Mouse (Mus musculus) MEL (cell line): ENCODE results near the gene Mael. TPM values are rescaled to one million over a fixed set of nuclear protein-coding genes. Genes with fewer than 3 reads are reported as not detected.

Experiments
- DNase-seq: peaks from one replicate; pipeline ENCODE4 v3.0.0; 2011; ENCODE audit warnings: low read depth, low spot score
- H3K27ac ChIP-seq: 2 replicates; pipeline ENCODE4 v1.5.1; 2012; ENCODE audit warnings: low read depth, mild to moderate bottlenecking, control low read depth, low read length, moderate library complexity; ENCODE audit not compliant: control insufficient read depth
- H3K27me3 ChIP-seq, 2 experiments: fragments of 150-350 bp in 1 of 2; sonication (generic) in 1 of 2; 2 replicates each; pipeline ENCODE4 v1.6.1; 2012; ENCODE audit warnings: low read length in 2 of 2, mild to moderate bottlenecking in 2 of 2, improper control_type of control experiment in 1 of 2, moderate library complexity in 1 of 2; ENCODE audit not compliant: insufficient read depth in 2 of 2, control insufficient read depth in 1 of 2
- H3K36me3 ChIP-seq, 2 experiments: 2 replicates each; pipeline ENCODE4 v1.6.1; 2012 to 2014; ENCODE audit warnings: low read length in 2 of 2, improper control_type of control experiment in 1 of 2, inconsistent platforms in 1 of 2, mild to moderate bottlenecking in 1 of 2; ENCODE audit not compliant: insufficient read depth in 2 of 2, control insufficient read depth in 1 of 2
- H3K4me1 ChIP-seq, 2 experiments: fragments of 150-350 bp in 1 of 2; sonication (generic) in 1 of 2; 2 replicates each; pipeline ENCODE4 v1.6.1; 2012; ENCODE audit warnings: low read length in 2 of 2, improper control_type of control experiment in 1 of 2, mild to moderate bottlenecking in 1 of 2; ENCODE audit not compliant: insufficient read depth in 2 of 2, control insufficient read depth in 1 of 2
- H3K4me3 ChIP-seq, 2 experiments: fragments of 150-350 bp in 1 of 2; sonication (generic) in 1 of 2; 2 replicates each; pipeline ENCODE4 v1.5.1; 2012; ENCODE audit warnings: low read depth in 2 of 2, low read length in 2 of 2, mild to moderate bottlenecking in 2 of 2, moderate library complexity in 2 of 2, control low read depth in 1 of 2, improper control_type of control experiment in 1 of 2; ENCODE audit not compliant: control insufficient read depth in 1 of 2, insufficient read depth in 1 of 2
- H3K79me2 ChIP-seq: 2 replicates; pipeline ENCODE4 v1.6.1; 2012; ENCODE audit warnings: mild to moderate bottlenecking, low read length, moderate library complexity; ENCODE audit not compliant: control insufficient read depth, poor library complexity, insufficient read depth
- H3K9ac ChIP-seq: 2 replicates; pipeline ENCODE4 v1.6.1; 2012; ENCODE audit warnings: low read depth, mild to moderate bottlenecking, control low read depth, low read length, moderate library complexity; ENCODE audit not compliant: control insufficient read depth, poor library complexity, severe bottlenecking
- H3K9me3 ChIP-seq: fragments of 150-350 bp; sonication (generic); replicated peaks from 2 replicates; pipeline ENCODE4 v1.6.1; 2012; ENCODE audit warnings: mild to moderate bottlenecking, low read length, improper control_type of control experiment, moderate library complexity; ENCODE audit not compliant: insufficient read depth
- BHLHE40 ChIP-seq: IDR thresholded peaks from 2 replicates; pipeline ENCODE4 v1.6.1; 2012; ENCODE audit warnings: low read depth, mild to moderate bottlenecking, inconsistent platforms, low read length, improper control_type of control experiment, borderline replicate concordance
- ELF1 ChIP-seq: IDR thresholded peaks from 2 replicates; pipeline ENCODE4 v1.6.1; 2014; ENCODE audit warnings: low read depth, mild to moderate bottlenecking, inconsistent platforms, low read length, improper control_type of control experiment, moderate library complexity
- EP300 ChIP-seq, 2 experiments: IDR thresholded peaks; 2 replicates each; pipeline ENCODE4 v1.6.1; 2011; ENCODE audit warnings: improper control_type of control experiment in 2 of 2, low read length in 2 of 2, low read depth in 1 of 2, mild to moderate bottlenecking in 1 of 2
- ETS1 ChIP-seq: IDR thresholded peaks from 2 replicates; pipeline ENCODE4 v1.6.1; 2012; ENCODE audit warnings: low read depth, mild to moderate bottlenecking, inconsistent platforms, low read length, improper control_type of control experiment, moderate library complexity
- GABPA ChIP-seq: IDR thresholded peaks from 2 replicates; pipeline ENCODE4 v1.6.1; 2012; ENCODE audit warnings: low read depth, mild to moderate bottlenecking, inconsistent platforms, low read length, improper control_type of control experiment, moderate library complexity
- GATA1 ChIP-seq: IDR thresholded peaks from 2 replicates; pipeline ENCODE4 v1.6.1; 2011; ENCODE audit warnings: low read depth, low read length, improper control_type of control experiment
- HCFC1 ChIP-seq: IDR thresholded peaks from 2 replicates; pipeline ENCODE4 v1.6.1; 2012; ENCODE audit warnings: low read depth, mild to moderate bottlenecking, inconsistent platforms, low read length, improper control_type of control experiment, moderate library complexity
- JUND ChIP-seq: IDR thresholded peaks from 2 replicates; pipeline ENCODE4 v1.6.1; 2011; ENCODE audit warnings: low read depth, mild to moderate bottlenecking, improper control_type of control experiment, low read length
- KAT2A ChIP-seq: conservative IDR thresholded peaks from 2 replicates; pipeline ENCODE4 v1.6.1; 2012; ENCODE audit warnings: low read depth, low read length, improper control_type of control experiment, inconsistent platforms
- MXI1 ChIP-seq: IDR thresholded peaks from 2 replicates; pipeline ENCODE4 v1.6.1; 2011; ENCODE audit warnings: mild to moderate bottlenecking, low read depth, low read length, improper control_type of control experiment
- MYB ChIP-seq: IDR thresholded peaks from 2 replicates; pipeline ENCODE4 v1.6.1; 2011; ENCODE audit warnings: mild to moderate bottlenecking, low read depth, low read length, improper control_type of control experiment
- POLR2AphosphoS2 ChIP-seq: IDR thresholded peaks from 2 replicates; pipeline ENCODE4 v1.6.1; 2011; ENCODE audit warnings: low read length, improper control_type of control experiment
- POLR2AphosphoS5 ChIP-seq: IDR thresholded peaks from 2 replicates; pipeline ENCODE4 v1.6.1; 2012; ENCODE audit warnings: low read depth, borderline replicate concordance, mild to moderate bottlenecking, inconsistent platforms, low read length, moderate library complexity, mixed read lengths
- TBP ChIP-seq: IDR thresholded peaks from 2 replicates; pipeline ENCODE4 v1.8.0; 2011; ENCODE audit warnings: low read depth, low read length, improper control_type of control experiment
- UBTF ChIP-seq: IDR thresholded peaks from 2 replicates; pipeline ENCODE4 v1.6.1; 2012; ENCODE audit warnings: low read depth, mild to moderate bottlenecking, inconsistent platforms, low read length, improper control_type of control experiment, moderate library complexity, borderline replicate concordance; ENCODE audit not compliant: insufficient read depth
- USF1 ChIP-seq: IDR thresholded peaks from 2 replicates; pipeline ENCODE4 v1.6.1; 2014; ENCODE audit warnings: low read depth, mild to moderate bottlenecking, inconsistent platforms, low read length, improper control_type of control experiment, moderate library complexity
- ZC3H11A ChIP-seq: IDR thresholded peaks from 2 replicates; pipeline ENCODE4 v1.6.1; 2012; ENCODE audit warnings: low read depth, mild to moderate bottlenecking, inconsistent platforms, low read length, improper control_type of control experiment
- ZKSCAN1 ChIP-seq: IDR thresholded peaks from 2 replicates; pipeline ENCODE4 v1.6.1; 2012; ENCODE audit warnings: low read depth, mild to moderate bottlenecking, inconsistent platforms, low read length, improper control_type of control experiment, moderate library complexity
- polyA plus RNA-seq, 2 experiments: library from polyadenylated mRNA; stranded (reverse) in 1 of 2; unstranded in 1 of 2; fragments of >175 nt in 1 of 2; fragments of >200 nt in 1 of 2; gene quantifications; 2 replicates each; pipeline versions ENCODE4 v1.2.1 to v1.2.4; 2012; ENCODE audit warnings: low replicate concordance in 2 of 2, low read depth in 1 of 2; ENCODE audit not compliant: insufficient read length in 2 of 2, insufficient read depth in 1 of 2, missing spikeins in 1 of 2
- total RNA-seq: library from RNA; depleted of rRNA; stranded (reverse); fragments of 300-350 nt; gene quantifications from 2 replicates; pipeline ENCODE4 v1.2.3, GENCODE M21; 2012

Mael gene
- total and polyA plus RNA-seq, 3 experiments = not detected

- H3K27ac ChIP-seq = no peak overlapping the region
- H3K9ac ChIP-seq = no peak overlapping the region
- H3K4me3 ChIP-seq = no peak overlapping the region
- DNase-seq = no peak
- H3K9me3 ChIP-seq = no peaks in the 10 kb centered on the region
- TF ChIP-seq UBTF (no peak), KAT2A (no peak), TBP (no peak), BHLHE40 (no peak), GATA1 (no peak), HCFC1 (no peak), MXI1 (no peak), USF1 (no peak), GABPA (no peak)
- H3K27me3 ChIP-seq = no peaks in the 10 kb centered on the region
- no peaks in the 10 kb centered on the region for H3K4me1 ChIP-seq
- no peaks in the 10 kb centered on the region for H3K79me2 ChIP-seq
- no peaks in the 10 kb centered on the region for H3K36me3 ChIP-seq
Observed at GRCm38 (mm10) chr1:166259526-166259925, 21.0 kb upstream of the Mael start.

- no peak for DNase-seq
- no peaks in the 10 kb centered on the region for H3K79me2 ChIP-seq
- no peaks in the 10 kb centered on the region; a peak in 1 of 4 replicates for H3K27me3 ChIP-seq
- H3K9me3 ChIP-seq = no peaks in the 10 kb centered on the region
- TF ChIP-seq MYB (no peak), BHLHE40 (no peak), GABPA (no peak), ETS1 (no peak), POLR2AphosphoS5 (no peak), JUND (no peak), EP300 (IDR thresholded peaks at IDR 0.05; ENCODE audit: low read depth in 1 of 2, low read length in 2 of 2) (no peak), ELF1 (no peak), ZKSCAN1 (no peak), POLR2AphosphoS2 (no peak), ZC3H11A (no peak)
- no peak overlapping the region for H3K9ac ChIP-seq
- no peaks in the 10 kb centered on the region for H3K4me1 ChIP-seq
- no peak overlapping the region for H3K4me3 ChIP-seq
- no peak overlapping the region for H3K27ac ChIP-seq
- H3K36me3 ChIP-seq = no peaks in the 10 kb centered on the region
Observed at GRCm38 (mm10) chr1:166256898-166257297, 18.4 kb upstream of the Mael start.
